Mouse (Mus musculus) heart, embryonic 11.5 days (tissue): ENCODE results near the gene L3mbtl1. TPM values are rescaled to one million over a fixed set of nuclear protein-coding genes. Genes with fewer than 3 reads are reported as not detected.

Experiments used
- ATAC-seq: fragments of 200-750 bp; cut with Nextera tagmentation; replicated peaks from 2 replicates; pipeline ENCODE4 v1.8.0; 2017; ENCODE audit warnings: moderate library complexity; ENCODE audit not compliant: insufficient number of reproducible peaks, low FRiP score, low TSS enrichment
- H3K27ac ChIP-seq: fragments of 300-500 bp; sonication (generic); 2 replicates; pipeline ENCODE4 v1.5.1; 2014; ENCODE audit warnings: mild to moderate bottlenecking, low read depth, low read length
- H3K27me3 ChIP-seq: fragments of 300-500 bp; sonication (generic); 2 replicates; pipeline ENCODE4 v1.6.1; 2014; ENCODE audit warnings: mild to moderate bottlenecking, low read length, mixed read lengths; ENCODE audit not compliant: control insufficient read depth, insufficient read depth
- H3K36me3 ChIP-seq: fragments of 300-500 bp; sonication (generic); 2 replicates; pipeline ENCODE4 v1.6.1; 2014; ENCODE audit warnings: mild to moderate bottlenecking, low read length, moderate library complexity, mixed read lengths; ENCODE audit not compliant: control insufficient read depth, insufficient read depth
- H3K4me1 ChIP-seq: fragments of 300-500 bp; sonication (generic); 2 replicates; pipeline ENCODE4 v1.6.1; 2014; ENCODE audit warnings: low read length; ENCODE audit not compliant: control insufficient read depth, insufficient read depth
- H3K4me2 ChIP-seq: fragments of 300-500 bp; sonication (generic); 2 replicates; pipeline ENCODE4 v1.6.1; 2014; ENCODE audit warnings: mild to moderate bottlenecking, moderate library complexity
- H3K4me3 ChIP-seq: fragments of 300-500 bp; sonication (generic); 2 replicates; pipeline ENCODE4 v1.5.1; 2014; ENCODE audit warnings: low read depth, low read length
- H3K9ac ChIP-seq: fragments of 300-500 bp; sonication (generic); 2 replicates; pipeline ENCODE4 v1.6.1; 2014; ENCODE audit warnings: mild to moderate bottlenecking, low read depth, low read length, moderate library complexity
- H3K9me3 ChIP-seq: fragments of 300-500 bp; sonication (generic); replicated peaks from 2 replicates; pipeline ENCODE4 v1.6.1; 2016; ENCODE audit warnings: low read length; ENCODE audit not compliant: control insufficient read depth
- WGBS: fragments of 180-500 bp; shearing (Covaris S2); extraction: QIAGEN DNeasy Blood & Tissue Kit; methylation state at CpG from one replicate; pipeline ENCODE4 v1.1.7; 2014; ENCODE audit not compliant: insufficient replicate concordance; 5-methylcytosine and 5-hydroxymethylcytosine counted together
- polyA plus RNA-seq: library from polyadenylated mRNA; unstranded; fragments of >200 nt; fragmentation: Nextera tagmentation; extraction: Ambion mirVana; gene quantifications from 2 replicates; pipeline ENCODE4 v1.2.1, GENCODE M21; 2014

The L3mbtl1 gene
- polyA plus RNA-seq, 1 experiment from 2014 or later = not detected

- H3K9ac ChIP-seq = no peak overlapping the region
- 49% methylated on average over 14 of the region's 14 CpGs for WGBS
- no peak for ATAC-seq
- H3K36me3 ChIP-seq = no peaks in the 10 kb centered on the region
- no peaks in the 10 kb centered on the region for H3K9me3 ChIP-seq
- H3K4me1 ChIP-seq = no peaks in the 10 kb centered on the region; the same call in 1 of the 2 replicates
- H3K4me2 ChIP-seq = peak overlapping the region; percentile 60
- H3K4me3 ChIP-seq = peak overlapping the region; percentile 24
- no peak overlapping the region for H3K27ac ChIP-seq
- peaks cover 14% of the 10 kb centered on the region for H3K27me3 ChIP-seq
These were observed 4.9 kb downstream of the L3mbtl1 start for GRCm38 (mm10) chr2:162948221-162948620.

- no peaks in the 10 kb centered on the region for H3K36me3 ChIP-seq
- 85% methylated on average over 2 of the region's 2 CpGs for WGBS
- no peak for ATAC-seq
These were observed 7.5 kb downstream of the L3mbtl1 start for GRCm38 (mm10) chr2:162950776-162951175.

DNA sequence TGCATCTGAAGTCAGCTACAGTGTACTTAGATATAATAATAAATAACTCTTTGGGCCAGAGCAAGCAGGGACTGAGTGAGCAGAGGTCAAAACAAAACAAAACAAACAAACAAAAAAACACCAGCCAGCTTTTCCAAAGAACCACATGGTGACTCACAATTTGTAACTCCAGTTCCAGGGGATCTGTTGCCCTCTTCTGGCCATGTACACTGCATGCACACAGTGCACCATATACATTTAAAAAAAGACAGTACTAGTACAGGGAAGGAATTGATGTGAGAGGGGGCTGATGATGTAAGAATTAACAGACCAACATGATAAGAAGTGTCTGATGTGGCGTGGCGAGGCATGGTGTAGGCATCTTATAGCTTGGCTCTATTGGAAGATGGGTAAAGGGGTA, 13.6 kb downstream of the L3mbtl1 start:
- Histone ChIP-seq H3K4me1 (no peaks in the 10 kb centered on the region), H3K36me3 (no peaks in the 10 kb centered on the region), H3K27ac (no peak overlapping the region), H3K9ac (no peak overlapping the region), H3K27me3 (no peaks in the 10 kb centered on the region), H3K4me3 (no peak overlapping the region), H3K9me3 (no peaks in the 10 kb centered on the region), H3K4me2 (no peak overlapping the region)
- ATAC-seq = no peak
- WGBS = 88% methylated on average over 2 of the region's 2 CpGs

More at GRCm38 (mm10) chr2:162950776-162951175, 7.5 kb downstream of the L3mbtl1 start:
- no peaks in the 10 kb centered on the region for H3K9me3 ChIP-seq
- H3K4me3 ChIP-seq = no peak overlapping the region
- H3K27me3 ChIP-seq = no peaks in the 10 kb centered on the region; the same call in 1 of the 2 replicates
- no peak overlapping the region for H3K4me2 ChIP-seq
- no peak overlapping the region for H3K27ac ChIP-seq
- H3K9ac ChIP-seq = no peak overlapping the region
- H3K4me1 ChIP-seq = no peaks in the 10 kb centered on the region

DNA sequence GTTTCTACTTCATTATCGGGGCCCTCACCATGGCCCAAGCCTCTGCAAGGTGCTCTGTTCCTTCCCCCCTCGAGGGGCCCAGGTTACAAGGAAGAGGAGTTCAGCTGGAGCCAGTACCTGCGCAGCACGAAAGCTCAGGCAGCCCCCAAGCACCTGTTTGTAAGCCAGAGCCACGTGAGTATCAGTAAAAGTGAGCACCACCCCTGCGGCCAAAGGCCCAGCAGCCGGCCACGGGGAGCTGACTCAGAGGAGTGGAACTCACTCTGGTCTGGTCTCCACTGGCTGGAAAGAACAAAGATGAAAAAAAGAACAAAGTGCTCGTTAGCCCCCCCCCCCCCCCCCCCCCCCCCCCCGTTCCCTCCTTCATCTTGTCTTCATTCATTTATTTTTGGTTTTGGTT, 18.0 kb downstream of the L3mbtl1 start:
- WGBS = 64% methylated on average over 9 of the region's 10 CpGs
- no peak overlapping the region for H3K4me3 ChIP-seq
- no peak for ATAC-seq

GRCm38 (mm10) chr2:162966734-162967133, 23.5 kb downstream of the L3mbtl1 start:
- Histone ChIP-seq H3K4me1 (no peaks in the 10 kb centered on the region), H3K4me3 (no peak overlapping the region), H3K4me2 (no peak overlapping the region), H3K27me3 (no peaks in the 10 kb centered on the region), H3K9ac (no peak overlapping the region), H3K36me3 (no peaks in the 10 kb centered on the region), H3K9me3 (no peaks in the 10 kb centered on the region), H3K27ac (no peak overlapping the region)
- WGBS = 88% methylated on average over 2 of the region's 2 CpGs
- ATAC-seq = no peak

More for the DNA sequence above, 18.0 kb downstream of the L3mbtl1 start:
- Histone ChIP-seq H3K36me3 (no peaks in the 10 kb centered on the region), H3K4me2 (no peak overlapping the region), H3K27ac (no peak overlapping the region), H3K27me3 (no peaks in the 10 kb centered on the region), H3K9ac (no peak overlapping the region), H3K9me3 (no peaks in the 10 kb centered on the region), H3K4me1 (no peaks in the 10 kb centered on the region)

GRCm38 (mm10) chr2:162968357-162968756, 25.1 kb downstream of the L3mbtl1 start:
- Histone ChIP-seq H3K4me1 (no peaks in the 10 kb centered on the region), H3K27ac (no peak overlapping the region), H3K36me3 (no peaks in the 10 kb centered on the region), H3K4me3 (no peak overlapping the region), H3K4me2 (no peak overlapping the region), H3K9me3 (no peaks in the 10 kb centered on the region), H3K9ac (no peak overlapping the region), H3K27me3 (no peaks in the 10 kb centered on the region)
- ATAC-seq = 0 out of 2 replicates have a peak, but pooled peaks have one; percentile 13
- 13% methylated on average over 5 of the region's 5 CpGs for WGBS

DNA sequence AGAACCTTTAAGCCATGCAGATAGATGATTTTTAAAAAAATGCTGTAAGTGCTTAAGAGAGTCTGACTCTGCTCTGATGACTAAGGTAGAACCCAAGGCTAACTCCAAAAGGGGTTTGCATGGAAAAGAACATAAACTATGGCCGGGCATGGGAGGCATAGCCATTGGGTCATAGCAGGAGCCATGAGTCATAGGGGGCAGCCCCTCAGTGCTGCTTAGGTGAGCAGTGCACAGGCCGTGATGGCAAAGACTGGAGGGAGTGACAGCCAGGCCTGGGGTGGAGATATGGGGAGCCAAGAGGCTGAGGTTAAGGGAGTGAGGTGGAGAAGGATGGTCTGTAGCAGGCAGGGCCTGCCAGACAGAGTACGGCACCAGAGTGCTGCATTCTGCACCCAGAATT, 25.8 kb downstream of the L3mbtl1 start:
- Histone ChIP-seq H3K4me2 (no peak overlapping the region), H3K9me3 (no peaks in the 10 kb centered on the region), H3K27ac (no peak overlapping the region), H3K36me3 (no peaks in the 10 kb centered on the region), H3K4me1 (no peaks in the 10 kb centered on the region), H3K4me3 (no peak overlapping the region), H3K9ac (no peak overlapping the region), H3K27me3 (no peaks in the 10 kb centered on the region)
- 64% methylated on average over 3 of the region's 3 CpGs for WGBS
- no peak for ATAC-seq

GRCm38 (mm10) chr2:162970896-162971295, 27.6 kb downstream of the L3mbtl1 start:
- H3K9me3 ChIP-seq = no peaks in the 10 kb centered on the region
- 78% methylated on average over 6 of the region's 6 CpGs for WGBS
- H3K27me3 ChIP-seq = no peaks in the 10 kb centered on the region
- H3K4me3 ChIP-seq = no peak overlapping the region
- no peak overlapping the region for H3K4me2 ChIP-seq
- H3K9ac ChIP-seq = no peak overlapping the region
- no peak overlapping the region for H3K27ac ChIP-seq
- no peaks in the 10 kb centered on the region for H3K4me1 ChIP-seq
- H3K36me3 ChIP-seq = no peaks in the 10 kb centered on the region
- ATAC-seq = no peak

- no peaks in the 10 kb centered on the region for H3K27me3 ChIP-seq
- ATAC-seq = no peak
- no peaks in the 10 kb centered on the region for H3K4me1 ChIP-seq
- no peak overlapping the region for H3K9ac ChIP-seq
- no peak overlapping the region for H3K27ac ChIP-seq
- no peak overlapping the region for H3K4me2 ChIP-seq
- no peaks in the 10 kb centered on the region for H3K36me3 ChIP-seq
- 51% methylated on average over 7 of the region's 7 CpGs for WGBS
- H3K9me3 ChIP-seq = no peaks in the 10 kb centered on the region
- no peak overlapping the region for H3K4me3 ChIP-seq
These were observed 29.5 kb downstream of the L3mbtl1 start for GRCm38 (mm10) chr2:162972752-162973151.
